Mouse (Mus musculus): Measurements from ENCODE around the gene Klf11. TPM values are rescaled to one million over a fixed set of nuclear protein-coding genes. Genes with fewer than 3 reads are reported as not detected.

Gene Klf11
- polyA plus RNA-seq, 1 experiment from 2014 or later: 19.9 TPM

DNA sequence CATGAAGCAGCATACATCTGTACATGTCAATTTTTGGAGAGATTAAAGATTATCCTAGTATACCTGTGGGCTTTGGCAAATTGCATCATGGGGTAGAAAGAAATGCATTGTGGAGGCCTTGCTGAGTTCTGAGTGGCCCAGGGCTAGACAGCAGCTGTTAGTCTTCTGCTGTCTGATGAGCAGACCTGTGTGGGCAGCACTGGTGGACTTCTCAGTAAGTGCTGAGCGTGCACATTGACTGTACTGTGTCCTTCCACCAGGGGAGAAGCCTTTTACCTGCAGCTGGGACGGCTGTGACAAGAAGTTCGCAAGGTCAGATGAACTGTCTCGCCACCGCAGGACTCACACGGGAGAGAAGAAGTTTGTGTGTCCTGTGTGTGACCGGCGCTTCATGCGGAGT is 8.8 kb downstream of the Klf11 start:
- Histone ChIP-seq H3K9me3 (no peaks in the 10 kb centered on the region), H3K4me3 (no peak overlapping the region), H3K36me3 (replicated peaks) (peaks cover 15% of the 10 kb centered on the region; the same call in 1 of the 2 replicates), H3K27ac (no peak overlapping the region), H3K4me2 (no peak overlapping the region), H3K9ac (no peak overlapping the region), H3K27me3 (replicated peaks) (no peaks in the 10 kb centered on the region), H3K4me1 (peaks cover 23% of the 10 kb centered on the region)
- ATAC-seq (replicated peaks): no peak
- 94% methylated on average over 9 of the region's 9 CpGs for WGBS

DNA sequence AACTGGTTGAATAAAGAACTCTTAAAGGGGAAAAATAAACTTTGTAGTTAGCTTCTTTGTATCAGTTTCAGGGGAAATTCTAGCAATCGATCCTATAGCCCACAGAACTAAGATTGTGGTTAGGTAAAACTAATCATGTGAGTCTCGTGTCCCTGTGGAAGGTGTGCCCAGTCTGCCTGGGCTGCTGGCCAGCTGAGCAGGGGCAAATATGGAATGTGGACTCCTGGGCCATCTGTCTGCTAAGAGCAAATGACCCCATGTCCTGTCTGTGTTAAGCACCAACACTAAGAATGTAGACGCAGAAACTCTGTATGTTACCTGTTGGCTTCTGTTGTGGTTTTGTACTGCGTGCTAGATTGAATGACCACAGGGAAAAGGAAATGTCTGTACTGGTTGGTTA is 10.0 kb downstream of the Klf11 start:
- H3K27me3 ChIP-seq (replicated peaks): no peaks in the 10 kb centered on the region
- no peak for ATAC-seq (replicated peaks)
- H3K4me2 ChIP-seq: no peak overlapping the region
- no peaks in the 10 kb centered on the region for H3K9me3 ChIP-seq
- WGBS: 88% methylated on average over 4 of the region's 4 CpGs
- no peak overlapping the region for H3K4me3 ChIP-seq
- H3K27ac ChIP-seq: no peak overlapping the region
- no peak overlapping the region for H3K9ac ChIP-seq
- H3K36me3 ChIP-seq (replicated peaks): 0 out of 2 replicates have a peak, but pooled peaks cover 9% of the 10 kb centered on the region
- peaks cover 20% of the 10 kb centered on the region for H3K4me1 ChIP-seq

DNA sequence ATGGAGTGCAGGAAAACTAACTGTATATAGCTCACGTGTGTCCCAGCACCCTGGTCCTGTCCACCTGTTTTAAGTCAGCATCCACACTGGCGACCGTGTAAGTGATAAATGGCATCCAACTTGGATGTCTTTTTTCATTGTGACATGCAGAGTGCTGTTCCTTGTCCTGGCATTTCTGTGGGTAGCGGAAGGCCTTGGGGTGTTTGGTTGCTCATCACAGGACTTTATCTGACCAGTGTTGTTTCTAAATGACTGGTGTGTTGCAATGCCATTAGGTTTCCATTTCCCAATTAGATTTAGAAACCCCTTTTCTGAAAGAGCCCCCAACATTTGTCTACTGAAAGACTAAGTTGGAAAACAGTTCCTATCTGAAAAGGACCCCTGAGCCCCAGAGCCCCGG is 11.1 kb downstream of the Klf11 start:
- no peak overlapping the region for H3K4me2 ChIP-seq
- H3K36me3 ChIP-seq (replicated peaks): 0 out of 2 replicates have a peak, but pooled peaks cover 9% of the 10 kb centered on the region
- no peak for ATAC-seq (replicated peaks)
- no peaks in the 10 kb centered on the region for H3K9me3 ChIP-seq
- peaks cover 11% of the 10 kb centered on the region for H3K4me1 ChIP-seq
- H3K9ac ChIP-seq: no peak overlapping the region
- H3K4me3 ChIP-seq: no peak overlapping the region
- H3K27me3 ChIP-seq (replicated peaks): no peaks in the 10 kb centered on the region
- WGBS: 94% methylated on average over 5 of the region's 5 CpGs
- H3K27ac ChIP-seq: no peak overlapping the region

DNA sequence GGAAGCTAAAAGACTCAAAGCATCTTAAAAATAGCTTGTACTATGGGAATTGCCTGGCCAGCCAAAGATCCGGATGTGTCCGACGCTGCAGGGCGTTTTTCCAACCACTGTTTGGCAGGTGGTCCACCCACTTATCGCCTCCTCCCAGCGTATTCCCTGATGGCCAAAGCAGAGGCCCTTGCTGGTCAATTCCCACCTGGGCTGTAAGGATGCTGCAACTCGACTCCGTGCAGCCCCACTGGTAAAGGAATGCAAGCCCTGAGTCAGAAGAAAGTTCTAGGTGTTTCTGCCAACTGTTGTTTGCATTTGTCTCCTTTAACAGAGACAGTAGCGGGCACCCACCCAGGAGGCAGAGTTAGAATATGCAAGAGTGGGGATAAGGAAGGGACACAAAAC is 29.0 kb downstream of the Klf11 start:
- Histone ChIP-seq H3K27ac (no peak overlapping the region), H3K27me3 (replicated peaks) (peaks cover 19% of the 10 kb centered on the region), H3K4me3 (peak overlapping the region; percentile 67), H3K36me3 (replicated peaks) (no peaks in the 10 kb centered on the region), H3K9me3 (no peaks in the 10 kb centered on the region), H3K9ac (no peak overlapping the region), H3K4me2 (peak overlapping the region; percentile 89), H3K4me1 (peaks cover 15% of the 10 kb centered on the region)
- no peak for ATAC-seq (replicated peaks)
- WGBS: 17% methylated on average over 9 of the region's 9 CpGs

DNA sequence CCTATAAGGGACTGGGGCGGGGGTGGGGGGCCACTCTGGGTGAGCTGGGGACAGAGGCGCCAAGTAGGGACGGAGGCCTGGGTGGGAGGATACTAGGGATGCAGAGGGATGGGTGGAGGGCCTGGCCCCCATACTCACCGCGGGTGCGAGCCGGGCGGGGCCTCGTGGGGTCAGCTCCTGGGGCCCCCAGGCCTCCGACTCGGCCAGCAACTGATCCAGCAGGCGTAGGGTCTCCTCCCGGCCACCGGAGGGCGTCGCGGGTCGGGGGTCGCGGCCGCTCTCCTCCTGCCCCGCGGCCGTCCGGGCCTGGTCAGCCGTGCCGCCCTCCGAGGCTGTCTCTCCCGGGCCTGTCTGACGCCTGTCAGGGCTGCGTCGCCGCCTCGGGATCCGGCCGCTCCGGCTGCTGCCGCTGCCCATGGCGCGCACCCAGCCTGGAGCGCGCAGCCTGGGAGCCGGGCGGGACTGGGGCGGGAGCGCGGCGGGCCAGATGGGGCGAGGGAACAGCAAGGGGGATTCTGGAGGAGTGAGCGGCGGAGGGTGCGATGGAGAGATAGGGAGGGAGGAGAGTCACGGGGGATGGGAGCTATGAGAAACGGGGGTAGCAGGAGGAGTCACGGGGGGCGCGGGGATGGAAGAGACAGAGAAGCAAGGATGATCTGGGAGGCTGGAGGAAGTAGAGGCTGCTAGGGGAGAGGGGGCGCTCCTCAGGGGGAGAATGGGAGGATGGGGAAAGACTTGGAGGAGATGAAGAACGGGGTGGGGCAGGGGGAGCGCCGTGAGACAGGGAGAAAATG is 29.6 kb downstream of the Klf11 start:
- no peaks in the 10 kb centered on the region for H3K9me3 ChIP-seq
- H3K4me2 ChIP-seq: peak overlapping the region; percentile 89
- no peak overlapping the region for H3K27ac ChIP-seq
- ATAC-seq (replicated peaks): peak; percentile 74
- peaks cover 19% of the 10 kb centered on the region for H3K27me3 ChIP-seq (replicated peaks)
- WGBS: 1% methylated on average over 60 of the region's 61 CpGs
- peak overlapping the region; percentile 72 for H3K9ac ChIP-seq
- no peaks in the 10 kb centered on the region for H3K36me3 ChIP-seq (replicated peaks)
- H3K4me1 ChIP-seq: peaks cover 15% of the 10 kb centered on the region
- H3K4me3 ChIP-seq: peak overlapping the region; percentile 67

DNA sequence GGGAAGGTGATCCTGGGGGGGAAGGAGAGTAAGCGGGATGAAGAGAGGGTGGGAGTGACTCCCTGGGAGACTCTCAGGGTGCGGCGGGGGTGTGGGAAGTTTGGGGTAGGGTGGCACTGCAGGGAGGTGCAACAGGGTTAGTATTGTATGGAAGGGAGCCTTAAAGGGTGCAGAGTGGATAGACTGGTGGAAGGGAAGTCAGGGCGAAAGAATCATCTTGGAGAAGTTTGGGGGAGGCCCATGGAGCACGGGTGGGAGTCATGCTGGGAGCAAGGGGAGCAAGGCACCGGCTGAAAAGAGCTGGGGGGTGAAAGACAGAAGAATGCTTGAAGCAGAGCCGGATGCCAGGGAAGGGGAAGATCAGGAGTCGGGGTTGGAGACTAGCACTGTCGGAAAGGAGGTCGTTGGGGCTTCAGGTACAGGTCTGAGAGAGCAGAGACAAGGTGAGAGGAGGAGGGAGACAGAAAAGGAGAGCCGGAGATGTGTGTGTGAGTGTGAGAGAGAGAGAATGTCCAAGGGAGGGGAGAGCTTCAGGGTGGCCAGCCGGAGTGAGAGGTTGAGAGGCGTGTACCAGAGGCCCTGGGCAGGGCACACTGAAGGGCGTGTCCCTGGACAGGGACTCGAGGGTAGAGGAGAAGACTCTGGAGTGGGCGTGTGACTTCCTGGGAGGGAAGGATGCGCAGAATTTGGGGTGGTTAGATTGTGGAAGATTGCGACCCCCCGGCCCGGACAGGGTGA is 30.4 kb downstream of the Klf11 start, which contains the start of gene Cys1:
Cys1 (minus strand) TSS at position 528 of the 738 bp plus-strand sequence.
- Histone ChIP-seq H3K4me1 (peaks cover 15% of the 10 kb centered on the region), H3K4me2 (peak within 1 kb of the TSS; percentile 89), H3K27me3 (replicated peaks) (peaks cover 19% of the 10 kb centered on the region), H3K36me3 (replicated peaks) (no peaks in the 10 kb centered on the region), H3K9me3 (no peaks in the 10 kb centered on the region), H3K9ac (peak within 1 kb of the TSS; percentile 72), H3K4me3 (peak within 1 kb of the TSS; percentile 67), H3K27ac (no peak within 1 kb of the TSS)
- ATAC-seq (replicated peaks): peak; percentile 62
- 2% methylated on average over 20 of the region's 20 CpGs for WGBS

DNA sequence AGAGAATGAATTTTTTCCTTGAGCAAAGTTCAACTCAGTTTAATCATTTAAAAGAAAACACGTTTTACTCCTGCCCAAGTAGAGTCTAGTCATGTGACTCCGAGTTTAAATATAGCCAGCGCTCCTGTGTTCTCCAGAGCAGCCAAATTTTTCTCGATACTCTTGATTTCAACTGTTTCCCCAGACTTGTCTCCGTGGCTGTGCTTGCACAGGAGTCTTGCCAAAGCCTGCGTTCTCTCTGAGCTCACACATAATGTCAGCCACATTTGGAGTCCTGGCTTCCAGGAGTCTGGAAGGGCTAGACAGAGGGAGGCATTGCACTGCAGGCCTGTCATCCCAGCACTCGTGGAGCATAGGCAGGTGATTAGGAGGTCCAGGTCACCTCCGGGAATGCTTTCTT is 31.5 kb downstream of the Klf11 start:
- H3K4me3 ChIP-seq: no peak overlapping the region
- no peak for ATAC-seq (replicated peaks)
- WGBS: 56% methylated on average over 8 of the region's 8 CpGs
- no peak overlapping the region for H3K4me2 ChIP-seq
- H3K27ac ChIP-seq: no peak overlapping the region
- H3K9ac ChIP-seq: no peak overlapping the region
- no peaks in the 10 kb centered on the region for H3K9me3 ChIP-seq
- H3K36me3 ChIP-seq (replicated peaks): no peaks in the 10 kb centered on the region
- H3K27me3 ChIP-seq (replicated peaks): peaks cover 19% of the 10 kb centered on the region
- H3K4me1 ChIP-seq: peaks cover 15% of the 10 kb centered on the region

DNA sequence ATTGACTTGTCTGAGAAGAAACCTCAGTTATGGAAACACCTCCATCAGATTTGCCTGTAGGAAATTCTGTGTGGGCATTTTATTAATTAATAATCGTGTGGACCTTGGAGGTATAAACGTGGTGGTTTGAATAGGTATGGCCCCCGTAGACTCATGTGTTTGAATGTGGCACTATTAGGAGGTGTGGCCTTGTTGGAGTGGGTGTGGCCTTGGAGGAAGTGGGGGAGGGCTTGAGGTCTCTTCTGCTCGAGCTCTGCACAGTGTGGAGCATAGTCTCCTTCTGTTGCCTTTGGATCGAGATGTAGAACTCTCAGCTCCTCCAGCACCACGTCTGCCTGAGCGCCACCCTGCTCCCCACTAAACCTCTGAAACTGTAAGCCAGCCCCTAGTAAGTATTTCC is 32.4 kb downstream of the Klf11 start:
- peaks cover 19% of the 10 kb centered on the region for H3K27me3 ChIP-seq (replicated peaks)
- WGBS: 65% methylated on average over 7 of the region's 7 CpGs

DNA sequence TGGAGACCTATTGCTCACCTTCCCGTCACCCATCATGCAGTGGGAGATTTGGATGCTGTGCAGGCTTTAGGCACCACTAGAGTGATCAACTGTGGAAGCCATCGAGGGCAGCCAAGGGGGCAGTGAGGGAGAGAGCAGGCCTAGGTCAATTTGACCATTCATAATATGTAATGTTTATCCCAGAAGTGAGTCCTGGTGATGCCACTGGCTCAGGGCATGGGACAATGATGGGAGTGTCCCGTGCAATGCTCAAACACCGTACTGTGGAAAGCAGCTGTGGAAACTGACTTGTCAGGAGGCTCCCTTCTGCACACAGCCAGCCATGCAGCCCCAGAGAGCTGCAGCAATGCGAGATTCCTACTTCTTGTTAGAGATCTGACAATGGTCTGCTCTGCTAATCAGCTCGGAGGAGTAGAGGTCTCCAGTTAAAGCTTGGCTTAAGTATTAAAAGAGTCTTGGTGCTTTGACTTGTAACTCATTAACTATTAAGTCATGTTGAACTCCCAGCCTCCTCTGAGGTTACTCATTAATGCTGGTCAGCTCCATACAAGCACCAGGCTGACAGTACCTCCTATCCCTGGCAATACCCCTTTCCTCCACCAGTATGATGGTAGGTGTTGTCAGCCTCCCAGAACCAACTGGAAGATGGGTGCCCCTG is 35.1 kb downstream of the Klf11 start:
- 80% methylated on average over 6 of the region's 6 CpGs for WGBS
- H3K36me3 ChIP-seq (replicated peaks): no peaks in the 10 kb centered on the region
- no peak overlapping the region for H3K9ac ChIP-seq
- no peak overlapping the region for H3K4me3 ChIP-seq
- peaks cover 9% of the 10 kb centered on the region for H3K4me1 ChIP-seq
- H3K4me2 ChIP-seq: no peak overlapping the region
- H3K27me3 ChIP-seq (replicated peaks): peaks cover 19% of the 10 kb centered on the region
- no peak overlapping the region for H3K27ac ChIP-seq
- H3K9me3 ChIP-seq: no peaks in the 10 kb centered on the region
- no peak for ATAC-seq (replicated peaks)

More for the DNA sequence above, 32.4 kb downstream of the Klf11 start:
- no peak for ATAC-seq (replicated peaks)
- no peak overlapping the region for H3K9ac ChIP-seq
- H3K4me1 ChIP-seq: peaks cover 15% of the 10 kb centered on the region
- no peak overlapping the region for H3K27ac ChIP-seq
- H3K36me3 ChIP-seq (replicated peaks): no peaks in the 10 kb centered on the region
- no peak overlapping the region for H3K4me3 ChIP-seq
- no peaks in the 10 kb centered on the region for H3K9me3 ChIP-seq
- no peak overlapping the region for H3K4me2 ChIP-seq

DNA sequence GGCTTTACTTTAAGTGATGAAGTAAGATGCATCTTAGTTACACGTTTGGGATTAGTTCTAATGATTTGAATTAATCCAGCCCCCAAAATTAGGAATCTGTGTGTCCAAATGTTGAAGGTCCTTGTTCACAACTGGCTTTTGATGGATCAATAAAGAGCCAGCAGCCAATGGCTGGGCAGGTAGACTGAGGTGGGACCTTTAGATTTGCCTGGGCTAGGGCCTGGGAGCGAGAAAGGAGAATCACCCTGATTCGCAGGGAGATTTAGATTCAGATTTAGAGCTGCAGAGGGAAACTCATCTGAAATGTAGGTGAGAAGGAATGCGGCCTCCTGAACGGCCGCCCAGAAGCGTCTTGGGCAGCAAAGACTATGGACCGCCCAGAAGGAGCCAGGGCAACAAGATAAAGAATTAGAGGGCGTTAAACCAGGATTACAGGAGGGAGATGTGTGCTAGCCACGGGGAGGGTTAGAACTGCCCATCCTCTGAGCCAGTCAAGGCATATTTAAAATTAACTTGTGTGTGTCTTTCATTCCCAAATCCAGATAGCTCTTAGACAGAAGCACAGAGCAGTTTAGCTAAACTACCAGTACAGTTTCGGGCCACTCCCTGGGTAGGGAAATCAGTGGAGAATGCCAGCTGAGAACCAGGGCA is 35.7 kb downstream of the Klf11 start:
- WGBS: 79% methylated on average over 11 of the region's 11 CpGs
- ATAC-seq (replicated peaks): no peak

DNA sequence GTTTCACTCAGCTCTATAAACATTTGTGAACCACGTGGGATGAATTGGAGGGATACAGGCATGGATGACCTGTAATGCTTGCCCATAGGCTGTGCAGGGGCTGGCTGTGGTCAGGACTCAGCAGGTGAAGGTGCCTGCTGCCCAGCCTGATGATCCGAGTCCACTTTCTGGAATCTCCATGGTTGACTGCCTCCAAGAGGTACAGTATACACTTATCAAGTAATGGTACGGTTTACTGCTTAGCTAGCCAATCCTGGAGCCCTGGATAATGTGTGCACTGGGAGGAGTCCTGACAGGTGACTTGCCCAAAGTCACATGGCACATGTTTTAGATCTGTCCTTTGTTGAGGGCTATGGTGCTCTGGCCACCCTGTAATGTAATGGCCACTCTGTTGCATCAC is 39.3 kb downstream of the Klf11 start:
- Histone ChIP-seq H3K9me3 (no peaks in the 10 kb centered on the region), H3K36me3 (replicated peaks) (no peaks in the 10 kb centered on the region), H3K27ac (no peak overlapping the region), H3K4me1 (no peaks in the 10 kb centered on the region), H3K4me3 (no peak overlapping the region), H3K4me2 (no peak overlapping the region), H3K9ac (no peak overlapping the region), H3K27me3 (replicated peaks) (no peaks in the 10 kb centered on the region)
- ATAC-seq (replicated peaks): no peak
- whole genome bisulfite sequencing: 84% methylated on average over 3 of the region's 3 CpGs

More for the DNA sequence above, 35.7 kb downstream of the Klf11 start:
- Histone ChIP-seq H3K4me1 (peaks cover 2% of the 10 kb centered on the region), H3K27me3 (replicated peaks) (peaks cover 16% of the 10 kb centered on the region), H3K36me3 (replicated peaks) (no peaks in the 10 kb centered on the region), H3K9ac (no peak overlapping the region), H3K4me2 (no peak overlapping the region), H3K9me3 (no peaks in the 10 kb centered on the region), H3K4me3 (no peak overlapping the region), H3K27ac (no peak overlapping the region)
